Mouse (Mus musculus): ENCODE measurements around the gene Anp32e. TPM values are rescaled to one million over a fixed set of nuclear protein-coding genes. Genes with fewer than 3 reads are reported as not detected.
"Not testable (repeated sequence)": the region's sequence is repeated elsewhere in the genome, so short reads cannot be mapped to it uniquely, and the experiment has no call there.

Gene Anp32e
- polyA plus RNA-seq, 1 experiment from 2014 or later, result 110 TPM

DNA sequence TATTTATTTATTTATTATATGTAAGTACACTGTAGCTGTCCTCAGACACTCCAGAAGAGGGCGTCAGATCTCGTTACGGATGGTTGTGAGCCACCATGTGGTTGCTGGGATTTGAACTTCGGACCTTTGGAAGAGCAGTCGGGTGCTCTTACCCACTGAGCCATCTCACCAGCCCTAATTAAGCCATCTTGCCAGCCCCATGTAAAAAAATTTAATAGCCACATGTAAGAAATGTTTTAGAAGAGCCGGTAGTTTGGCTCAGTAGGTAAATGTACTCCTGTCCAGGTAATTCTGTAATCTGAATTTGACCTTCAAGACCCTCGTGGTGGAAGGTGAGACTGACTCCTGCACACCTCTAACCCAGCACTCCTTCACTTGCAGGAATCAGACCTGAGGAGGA is 41.6 kb downstream of the Anp32e start:
- not testable (repeated sequence) for DNase-seq (ENCODE audit: low spot score); H3K9me3 ChIP-seq (ENCODE audit: control insufficient read depth, low read length); H3K36me3 ChIP-seq (ENCODE audit: control insufficient read depth, insufficient read depth, low read length); H3K4me1 ChIP-seq (replicated peaks; ENCODE audit: control insufficient read depth, insufficient read depth, low read length); H3K4me2 ChIP-seq; H3K9ac ChIP-seq (ENCODE audit: low read depth, low read length); H3K27ac ChIP-seq (ENCODE audit: low read depth, low read length); ATAC-seq (replicated peaks; ENCODE audit: low FRiP score); H3K4me3 ChIP-seq (ENCODE audit: low read depth, low read length)
- WGBS, result 62% methylated on average over 4 of the region's 7 CpGs
- peaks cover 21% of the 10 kb centered on the region for H3K27me3 ChIP-seq (replicated peaks; ENCODE audit: control insufficient read depth, insufficient read depth, low read length)

GRCm38 (mm10) chr3:95972251-95972872 is 43.3 kb downstream of the Anp32e start:
- no peak for DNase-seq (ENCODE audit: low spot score)
- Histone ChIP-seq H3K4me2 (peak overlapping the region; percentile 59), H3K4me1 (replicated peaks; ENCODE audit: control insufficient read depth, insufficient read depth, low read length) (peaks cover 4% of the 10 kb centered on the region; the same call in 1 of the 2 replicates), H3K9ac (ENCODE audit: low read depth, low read length) (no peak overlapping the region), H3K9me3 (ENCODE audit: control insufficient read depth, low read length) (no peaks in the 10 kb centered on the region), H3K27me3 (replicated peaks; ENCODE audit: control insufficient read depth, insufficient read depth, low read length) (peaks cover 21% of the 10 kb centered on the region), H3K36me3 (ENCODE audit: control insufficient read depth, insufficient read depth, low read length) (no peaks in the 10 kb centered on the region), H3K4me3 (ENCODE audit: low read depth, low read length) (no peak overlapping the region), H3K27ac (ENCODE audit: low read depth, low read length) (no peak overlapping the region)
- no peak for ATAC-seq (replicated peaks; ENCODE audit: low FRiP score)
- WGBS, result 73% methylated on average over 12 of the region's 12 CpGs

DNA sequence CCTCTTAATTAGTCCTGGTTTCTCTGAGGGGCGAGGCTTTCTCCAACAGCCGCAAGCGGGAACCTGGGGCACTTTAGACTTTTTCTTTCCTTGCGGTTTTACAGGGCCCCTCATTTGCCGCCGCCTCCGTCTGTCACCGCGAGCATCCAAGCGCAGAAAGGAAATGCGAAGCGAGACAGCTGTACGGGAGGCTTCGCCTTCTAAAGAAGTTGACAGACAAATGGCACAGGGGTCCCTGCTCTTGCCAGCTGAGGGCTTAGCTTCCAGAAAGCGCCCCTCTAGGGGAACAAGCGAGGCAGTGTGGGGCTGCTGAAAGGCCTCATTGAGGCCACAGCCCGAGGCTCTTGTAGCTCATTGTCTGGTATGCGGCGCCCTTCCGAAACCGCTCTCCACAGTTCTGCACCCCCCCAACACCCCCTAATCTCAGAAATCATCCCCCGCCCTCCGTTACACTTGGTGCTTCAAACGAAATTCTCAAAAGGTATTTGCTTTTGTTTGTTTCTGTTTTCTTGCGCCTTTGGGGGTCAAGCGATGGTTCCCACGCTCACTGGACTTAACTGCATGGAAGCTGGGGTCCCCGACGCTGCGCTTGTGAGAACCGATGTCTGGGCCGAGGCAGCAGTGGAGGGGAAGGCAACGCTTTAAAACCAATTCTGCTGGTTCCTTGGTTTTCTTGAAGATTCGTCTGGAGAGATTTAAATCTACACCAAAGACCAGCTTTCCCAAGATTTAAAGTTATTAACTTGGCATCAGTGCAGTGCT is 44.0 kb downstream of the Anp32e start:
- DNase-seq (ENCODE audit: low spot score) (peak; percentile 56), ATAC-seq (replicated peaks; ENCODE audit: low FRiP score) (no peak)
- peaks cover 4% of the 10 kb centered on the region; the same call in 1 of the 2 replicates for H3K4me1 ChIP-seq (replicated peaks; ENCODE audit: control insufficient read depth, insufficient read depth, low read length)
- WGBS, result 7% methylated on average over 34 of the region's 34 CpGs
- H3K9ac ChIP-seq (ENCODE audit: low read depth, low read length), result peak overlapping the region; percentile 10; the same call in 1 of the 2 replicates
- H3K4me2 ChIP-seq, result peak overlapping the region; percentile 59
- peaks cover 21% of the 10 kb centered on the region for H3K27me3 ChIP-seq (replicated peaks; ENCODE audit: control insufficient read depth, insufficient read depth, low read length)
- H3K4me3 ChIP-seq (ENCODE audit: low read depth, low read length), result peak overlapping the region; percentile 31
- no peak overlapping the region for H3K27ac ChIP-seq (ENCODE audit: low read depth, low read length)
- H3K36me3 ChIP-seq (ENCODE audit: control insufficient read depth, insufficient read depth, low read length), result no peaks in the 10 kb centered on the region
- no peaks in the 10 kb centered on the region for H3K9me3 ChIP-seq (ENCODE audit: control insufficient read depth, low read length)

- 55% methylated on average over 3 of the region's 3 CpGs for WGBS
- H3K4me1 ChIP-seq (replicated peaks; ENCODE audit: control insufficient read depth, insufficient read depth, low read length), result peaks cover 4% of the 10 kb centered on the region; the same call in 1 of the 2 replicates
- H3K27ac ChIP-seq (ENCODE audit: low read depth, low read length), result no peak overlapping the region
- peaks cover 21% of the 10 kb centered on the region for H3K27me3 ChIP-seq (replicated peaks; ENCODE audit: control insufficient read depth, insufficient read depth, low read length)
- H3K4me3 ChIP-seq (ENCODE audit: low read depth, low read length), result no peak overlapping the region
- H3K36me3 ChIP-seq (ENCODE audit: control insufficient read depth, insufficient read depth, low read length), result no peaks in the 10 kb centered on the region
- ATAC-seq (replicated peaks; ENCODE audit: low FRiP score) (no peak), DNase-seq (ENCODE audit: low spot score) (no peak)
- no peak overlapping the region for H3K4me2 ChIP-seq
- H3K9me3 ChIP-seq (ENCODE audit: control insufficient read depth, low read length), result no peaks in the 10 kb centered on the region
- H3K9ac ChIP-seq (ENCODE audit: low read depth, low read length), result no peak overlapping the region
Measured at GRCm38 (mm10) chr3:95977079-95977478, 48.0 kb downstream of the Anp32e start.

DNA sequence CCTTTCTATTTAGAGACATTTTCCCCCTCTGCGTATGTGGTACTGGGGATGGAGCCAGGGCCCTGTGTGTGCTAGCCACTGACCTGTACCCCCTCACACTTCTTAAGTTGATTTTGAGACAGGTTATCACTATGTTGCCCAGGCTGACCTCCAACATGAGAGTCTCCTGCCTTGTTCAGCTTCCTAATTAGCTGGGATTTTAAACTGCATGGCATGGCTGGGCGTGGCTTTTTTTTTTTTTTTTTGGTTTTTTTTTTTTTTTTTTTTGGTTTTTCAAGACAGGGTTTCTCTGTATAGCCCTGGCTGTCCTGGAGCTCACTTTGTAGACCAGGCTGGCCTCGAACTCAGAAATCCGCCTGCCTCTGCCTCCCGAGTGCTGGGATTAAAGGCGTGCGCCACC is 48.5 kb downstream of the Anp32e start:
- H3K9ac ChIP-seq (ENCODE audit: low read depth, low read length); H3K4me2 ChIP-seq; H3K36me3 ChIP-seq (ENCODE audit: control insufficient read depth, insufficient read depth, low read length); DNase-seq (ENCODE audit: low spot score); H3K27ac ChIP-seq (ENCODE audit: low read depth, low read length); H3K9me3 ChIP-seq (ENCODE audit: control insufficient read depth, low read length); ATAC-seq (replicated peaks; ENCODE audit: low FRiP score); H3K4me3 ChIP-seq (ENCODE audit: low read depth, low read length); H3K4me1 ChIP-seq (replicated peaks; ENCODE audit: control insufficient read depth, insufficient read depth, low read length): not testable (repeated sequence)
- H3K27me3 ChIP-seq (replicated peaks; ENCODE audit: control insufficient read depth, insufficient read depth, low read length), result peaks cover 20% of the 10 kb centered on the region
- 90% methylated on average over 7 of the region's 7 CpGs for WGBS

GRCm38 (mm10) chr3:95978265-95978664 is 49.2 kb downstream of the Anp32e start:
- H3K36me3 ChIP-seq (ENCODE audit: control insufficient read depth, insufficient read depth, low read length), result no peaks in the 10 kb centered on the region
- peaks cover 14% of the 10 kb centered on the region for H3K27me3 ChIP-seq (replicated peaks; ENCODE audit: control insufficient read depth, insufficient read depth, low read length)
- H3K9me3 ChIP-seq (ENCODE audit: control insufficient read depth, low read length), result no peaks in the 10 kb centered on the region
- ATAC-seq (replicated peaks; ENCODE audit: low FRiP score) (no peak), DNase-seq (ENCODE audit: low spot score) (no peak)
- H3K4me3 ChIP-seq (ENCODE audit: low read depth, low read length), result no peak overlapping the region
- no peak overlapping the region for H3K4me2 ChIP-seq
- no peak overlapping the region for H3K9ac ChIP-seq (ENCODE audit: low read depth, low read length)
- H3K27ac ChIP-seq (ENCODE audit: low read depth, low read length), result no peak overlapping the region
- 80% methylated on average over 9 of the region's 9 CpGs for WGBS
- H3K4me1 ChIP-seq (replicated peaks; ENCODE audit: control insufficient read depth, insufficient read depth, low read length), result no peaks in the 10 kb centered on the region

DNA sequence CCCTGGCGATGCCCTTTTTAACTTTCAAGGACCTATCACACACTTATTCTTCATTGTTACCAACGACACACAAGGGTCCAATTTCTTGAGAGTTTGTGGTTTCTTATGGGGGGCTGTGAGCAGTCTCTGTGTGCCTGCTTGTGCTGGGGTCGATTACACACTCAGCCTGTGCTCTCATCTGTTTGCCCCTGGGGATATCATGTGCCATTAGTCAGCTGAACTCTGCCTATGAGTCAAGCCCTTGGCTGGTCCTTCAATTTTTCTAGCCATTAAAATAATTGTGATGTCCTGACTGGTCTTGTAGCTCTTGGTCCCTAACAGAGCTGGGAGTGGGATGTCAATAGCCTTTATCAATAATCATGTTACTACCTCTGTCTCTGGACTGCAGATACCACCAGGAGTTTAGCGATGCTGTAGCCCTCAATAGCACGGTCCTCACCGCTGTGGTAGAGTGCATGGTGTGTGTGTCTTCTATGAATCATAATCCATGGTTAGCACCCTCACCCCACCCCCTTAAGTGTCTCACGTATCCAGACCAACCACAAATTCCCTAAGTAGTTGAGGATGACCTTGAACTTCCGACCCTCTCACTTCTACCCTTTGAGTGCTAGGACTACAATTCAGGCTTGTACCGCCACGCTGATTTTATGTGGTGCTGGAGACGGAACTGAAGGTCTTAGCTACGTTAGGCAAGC is 51.4 kb downstream of the Anp32e start:
- no peak overlapping the region for H3K27ac ChIP-seq (ENCODE audit: low read depth, low read length)
- H3K4me3 ChIP-seq (ENCODE audit: low read depth, low read length), result no peak overlapping the region
- H3K36me3 ChIP-seq (ENCODE audit: control insufficient read depth, insufficient read depth, low read length), result no peaks in the 10 kb centered on the region
- WGBS, result 83% methylated on average over 12 of the region's 12 CpGs
- DNase-seq (ENCODE audit: low spot score) (no peak), ATAC-seq (replicated peaks; ENCODE audit: low FRiP score) (no peak)
- peaks cover under 1% of the 10 kb centered on the region; the same call in 1 of the 2 replicates for H3K4me1 ChIP-seq (replicated peaks; ENCODE audit: control insufficient read depth, insufficient read depth, low read length)
- H3K9me3 ChIP-seq (ENCODE audit: control insufficient read depth, low read length), result no peaks in the 10 kb centered on the region
- peaks cover under 1% of the 10 kb centered on the region; the same call in 1 of the 2 replicates for H3K27me3 ChIP-seq (replicated peaks; ENCODE audit: control insufficient read depth, insufficient read depth, low read length)
- H3K9ac ChIP-seq (ENCODE audit: low read depth, low read length), result no peak overlapping the region
- no peak overlapping the region for H3K4me2 ChIP-seq

DNA sequence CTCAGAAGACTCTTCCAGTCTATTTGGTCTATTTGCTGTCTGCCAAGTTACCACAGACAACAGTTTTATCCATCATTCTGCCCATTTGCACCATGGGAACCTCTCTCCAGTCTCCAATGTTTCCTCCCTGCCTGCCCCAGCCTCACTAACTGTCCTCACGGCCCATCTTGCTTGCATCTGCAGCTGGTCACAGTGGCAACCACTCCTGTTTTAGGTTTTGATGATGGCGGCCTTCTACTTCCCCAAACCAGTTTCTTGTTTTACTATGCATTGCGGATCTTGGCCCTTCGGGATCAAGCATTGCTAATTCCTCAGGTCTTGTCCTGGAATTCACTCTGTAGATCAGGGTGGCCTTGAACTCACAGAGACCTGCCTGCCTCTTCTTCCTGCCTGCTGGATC is 53.1 kb downstream of the Anp32e start:
- no peaks in the 10 kb centered on the region for H3K36me3 ChIP-seq (ENCODE audit: control insufficient read depth, insufficient read depth, low read length)
- ATAC-seq (replicated peaks; ENCODE audit: low FRiP score), result no peak
- DNase-seq (ENCODE audit: low spot score), result no peak
- 80% methylated on average over 4 of the region's 4 CpGs for WGBS
- H3K27me3 ChIP-seq (replicated peaks; ENCODE audit: control insufficient read depth, insufficient read depth, low read length), result no peaks in the 10 kb centered on the region; the same call in 1 of the 2 replicates
- peaks cover 18% of the 10 kb centered on the region for H3K4me1 ChIP-seq (replicated peaks; ENCODE audit: control insufficient read depth, insufficient read depth, low read length)
- H3K4me2 ChIP-seq, result no peak overlapping the region
- H3K9me3 ChIP-seq (ENCODE audit: control insufficient read depth, low read length), result no peaks in the 10 kb centered on the region
- no peak overlapping the region for H3K4me3 ChIP-seq (ENCODE audit: low read depth, low read length)
- no peak overlapping the region for H3K9ac ChIP-seq (ENCODE audit: low read depth, low read length)
- no peak overlapping the region for H3K27ac ChIP-seq (ENCODE audit: low read depth, low read length)
